Mouse (Mus musculus) left cerebral cortex, postnatal 25 days (tissue): ENCODE measurements around the gene Mtfp1. TPM values are rescaled to one million over a fixed set of nuclear protein-coding genes. Genes with fewer than 3 reads are reported as not detected.

Experiments used
- DNase-seq, 2 experiments: peaks; one replicate each; pipeline ENCODE4 v3.0.0; 2022; ENCODE audit warnings: low spot score in 2 of 2, mixed read lengths in 1 of 2
- intact Hi-C: fragments of 180-260 bp; cut with DNase I; formaldehyde crosslinking; loops from one replicate; pipeline ENCODE4 v1.15.1; 2025
- total RNA-seq, 2 experiments: library from RNA; stranded (reverse); gene quantifications; 2 replicates each; pipeline ENCODE4 v1.2.3; 2021

Mtfp1 gene
- total RNA-seq, 2 experiments from 2014 or later = 92.3 to 104 TPM

DNA sequence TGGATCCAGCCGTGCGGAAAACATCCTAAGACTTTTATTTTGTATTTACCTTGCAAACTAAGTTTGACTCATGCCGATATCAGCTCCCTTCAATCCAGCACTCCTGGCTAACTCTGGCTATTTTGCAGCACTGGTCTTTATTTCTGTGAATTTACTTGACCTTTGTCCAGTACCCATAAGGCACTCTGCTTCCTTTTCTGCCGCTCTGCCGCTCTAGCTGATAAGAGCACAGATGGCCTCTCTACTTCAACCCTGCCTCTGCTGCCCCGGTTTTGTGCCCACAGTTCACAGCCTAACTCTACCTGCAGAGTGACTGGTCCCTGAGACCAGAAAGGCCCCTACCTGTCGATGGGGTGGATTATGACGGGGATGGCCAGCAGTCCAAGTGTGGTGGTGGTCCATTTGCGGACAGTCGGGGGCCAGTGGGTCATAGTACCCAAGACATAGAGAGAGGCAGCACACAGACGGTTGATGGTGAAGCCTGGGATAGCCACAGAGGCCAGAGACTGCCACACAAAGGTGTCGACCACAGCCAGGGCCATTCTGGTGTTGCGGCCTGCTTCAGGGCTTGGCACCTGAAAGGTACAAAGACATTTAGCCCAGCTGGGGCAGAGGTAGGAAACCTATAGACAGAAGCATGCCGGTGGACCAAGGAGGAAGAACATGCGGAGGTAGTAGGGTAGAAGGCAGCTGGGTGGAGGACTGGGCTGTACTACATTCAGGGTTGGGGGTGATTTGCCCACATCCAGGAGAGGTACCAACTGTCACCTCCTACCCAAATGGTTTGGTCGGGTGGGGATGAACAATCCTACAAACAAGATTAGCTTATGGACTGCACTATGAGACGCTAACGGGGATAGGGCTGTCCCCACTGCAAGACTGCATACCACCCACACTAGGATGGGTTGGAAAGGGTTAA, 1.5 kb downstream of the Mtfp1 start:
- peak; percentile 50 to 70 for DNase-seq
- intact Hi-C loops = no loop called here

DNA sequence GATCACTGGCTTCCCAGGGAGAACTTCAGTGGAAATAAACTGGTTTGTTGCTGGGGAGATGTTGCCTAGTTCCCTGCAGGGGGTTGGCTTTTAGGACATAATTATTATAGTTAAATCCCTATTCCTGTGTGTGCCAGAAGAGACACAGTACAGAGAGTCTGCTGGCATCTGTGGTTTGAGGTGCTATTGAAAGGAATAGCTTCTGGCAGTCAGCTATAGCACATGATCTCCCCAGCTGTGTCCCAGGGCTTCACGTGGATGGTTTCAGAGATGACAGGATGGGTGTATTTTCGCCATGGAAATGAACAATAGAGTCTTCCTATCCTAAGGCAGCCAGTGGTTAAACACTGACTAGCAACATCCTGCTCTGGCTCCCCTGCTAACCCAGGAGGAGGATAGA, 8.0 kb downstream of the Mtfp1 start:
- peak; percentile 57 to 60 for DNase-seq

DNA sequence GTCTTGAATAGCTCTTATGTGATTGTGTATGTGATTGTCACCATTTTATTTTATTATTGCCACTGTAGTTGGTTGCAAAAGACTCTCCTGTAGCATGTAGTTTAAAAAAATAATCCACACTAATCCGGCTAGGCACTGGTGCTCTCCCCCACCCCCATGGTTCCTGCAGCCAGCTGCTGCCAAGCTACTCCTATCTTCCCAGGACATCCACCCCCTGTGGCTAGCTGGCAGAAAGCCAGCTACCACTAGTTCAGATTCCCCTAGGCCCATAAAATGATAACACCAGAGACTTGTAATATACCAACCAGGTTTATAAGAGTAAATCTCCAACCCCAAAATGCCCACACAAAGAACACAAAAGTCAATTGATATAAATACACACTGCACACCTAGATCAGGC, 9.0 kb downstream of the Mtfp1 start:
- no peak for DNase-seq
- intact Hi-C loops = no loop called here

More for the DNA sequence above, 8.0 kb downstream of the Mtfp1 start:
- intact Hi-C loops = no loop called here

DNA sequence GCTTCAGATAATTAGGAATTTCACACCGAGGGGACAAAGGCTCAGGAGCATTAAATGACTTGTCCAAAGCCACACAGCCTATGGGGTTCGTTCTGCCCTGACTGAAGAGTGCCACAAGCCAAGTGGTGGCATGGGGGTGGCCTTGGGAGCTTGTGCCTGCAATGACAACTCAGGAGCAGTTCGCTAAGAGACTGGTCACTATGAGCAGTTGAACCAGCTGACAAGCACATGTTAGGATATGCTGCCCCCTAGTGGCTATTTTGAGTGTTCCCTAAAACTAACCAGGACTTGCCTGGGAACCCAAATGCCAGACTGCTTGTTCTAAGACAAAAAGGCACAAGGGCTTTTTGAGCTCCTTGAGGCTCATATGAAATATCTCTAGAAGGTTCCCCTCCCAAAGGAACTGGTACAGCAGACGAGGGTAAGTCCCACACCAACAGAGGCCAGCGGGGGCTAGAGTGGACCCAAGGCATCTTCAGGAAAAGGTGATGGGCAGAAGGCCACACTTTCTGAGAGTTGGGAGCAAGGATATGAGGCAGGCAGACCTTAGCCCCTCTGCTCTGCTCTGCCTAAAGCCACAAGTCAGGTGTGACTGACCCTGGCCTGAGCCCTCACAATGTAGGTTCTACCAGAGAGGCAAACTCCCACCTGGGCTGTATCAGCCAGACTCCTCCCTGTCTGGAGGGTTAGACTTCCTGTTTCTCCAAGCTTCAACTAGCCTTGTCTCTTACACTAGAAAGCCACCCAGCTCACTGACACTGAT, 11.7 kb downstream of the Mtfp1 start:
- intact Hi-C loops = no loop called here
- peak; percentile 74 to 89 for DNase-seq

DNA sequence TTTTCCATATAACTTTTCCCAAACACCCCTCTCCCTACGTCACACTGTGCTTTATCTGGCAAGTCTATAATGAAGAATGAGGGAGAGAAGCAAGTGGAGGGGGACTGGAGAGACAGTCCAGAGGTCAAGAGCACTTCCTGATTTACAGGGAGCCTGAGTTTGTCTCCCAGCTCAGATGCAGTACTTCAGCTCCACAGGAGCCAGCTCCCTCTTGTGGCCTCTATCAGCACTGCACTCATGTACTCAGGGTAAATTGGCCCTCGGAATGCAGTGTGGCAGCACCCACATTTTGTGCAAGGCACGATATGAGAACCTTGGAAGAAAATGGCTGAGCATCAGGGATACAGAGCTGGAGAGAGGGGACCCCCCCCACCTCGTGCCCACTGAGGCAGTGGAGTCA, 15.0 kb downstream of the Mtfp1 start:
- intact Hi-C loops = loop anchor here (1.0 to 2.0 kb wide), 2 partner anchors 27 to 79 kb away; no protein-coding TSS in a partner anchor
- peak; percentile 69 to 79 for DNase-seq

DNA sequence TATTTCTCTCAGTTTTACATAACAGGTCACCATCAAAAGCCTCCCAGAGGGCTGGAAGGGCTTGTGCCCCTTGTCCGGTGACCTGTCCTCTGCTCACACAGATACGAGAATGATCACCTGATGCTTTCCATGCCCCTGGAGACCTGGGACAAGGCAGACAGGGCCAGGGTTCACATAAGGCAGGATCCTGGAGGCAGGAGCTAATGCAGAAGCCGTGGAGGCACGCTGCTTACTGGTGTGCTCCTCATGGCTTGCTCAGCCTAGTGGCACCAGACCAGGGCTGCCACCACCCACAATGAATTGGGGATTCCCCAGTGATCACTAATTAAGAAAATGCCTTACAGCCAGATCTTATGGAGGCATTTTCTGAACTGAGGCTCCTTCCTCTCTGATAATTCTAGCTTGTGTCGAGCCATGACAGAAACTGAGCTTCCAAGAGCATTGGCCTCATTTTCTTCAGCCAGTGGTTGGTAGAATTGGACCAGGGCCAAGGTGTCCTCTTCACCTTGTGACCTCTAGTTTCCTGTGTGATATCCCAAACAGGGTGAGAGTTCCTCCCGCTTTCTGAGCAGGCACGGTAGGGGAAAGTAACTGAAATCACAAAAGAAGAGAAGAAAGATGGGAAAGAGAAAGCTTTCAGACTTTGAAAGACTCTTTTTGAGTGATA, 16.8 kb downstream of the Mtfp1 start:
- intact Hi-C loops = no loop called here
- no peak for DNase-seq

DNA sequence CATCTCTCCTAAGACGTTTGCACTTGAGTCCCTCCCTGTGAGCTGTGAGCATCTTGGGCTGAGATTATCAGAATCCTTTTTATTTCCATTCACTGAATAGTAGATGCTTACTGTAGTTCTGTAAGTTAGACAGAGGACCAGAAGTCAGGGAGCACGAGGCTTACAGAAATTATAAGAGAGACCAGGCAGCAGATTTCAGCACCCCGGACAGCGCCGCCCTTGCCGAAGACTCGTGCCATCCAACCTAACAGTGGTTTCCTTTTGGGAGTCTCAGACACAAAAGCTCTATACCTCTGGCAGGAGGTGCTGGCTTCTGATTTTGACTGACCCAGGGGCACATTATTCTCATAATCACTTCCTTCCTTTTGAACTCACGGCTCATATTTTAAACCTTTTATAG, 18.6 kb downstream of the Mtfp1 start:
- no peak for DNase-seq
- intact Hi-C loops = no loop called here

DNA sequence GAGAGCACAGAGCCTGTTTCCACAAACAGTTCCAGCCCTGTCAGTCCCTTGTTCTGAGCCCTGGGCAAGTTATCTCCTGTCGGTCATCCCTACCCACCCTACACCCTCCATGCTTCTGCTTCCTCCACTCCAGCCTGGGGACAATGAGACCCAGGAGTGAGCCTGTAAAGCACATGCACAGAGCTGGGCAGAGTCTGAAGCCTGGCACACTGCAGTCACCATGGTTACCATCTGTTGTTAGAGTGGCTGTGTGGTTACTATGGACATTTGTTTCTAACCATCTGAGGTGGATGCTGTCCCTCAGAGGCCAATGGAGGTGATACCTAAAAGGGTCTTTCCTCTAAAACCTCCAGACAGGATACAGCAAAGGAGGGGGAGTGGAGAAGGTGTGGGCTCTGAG, 25.6 kb downstream of the Mtfp1 start:
- DNase-seq = peak; percentile 48 to 57
- intact Hi-C loops = no loop called here

DNA sequence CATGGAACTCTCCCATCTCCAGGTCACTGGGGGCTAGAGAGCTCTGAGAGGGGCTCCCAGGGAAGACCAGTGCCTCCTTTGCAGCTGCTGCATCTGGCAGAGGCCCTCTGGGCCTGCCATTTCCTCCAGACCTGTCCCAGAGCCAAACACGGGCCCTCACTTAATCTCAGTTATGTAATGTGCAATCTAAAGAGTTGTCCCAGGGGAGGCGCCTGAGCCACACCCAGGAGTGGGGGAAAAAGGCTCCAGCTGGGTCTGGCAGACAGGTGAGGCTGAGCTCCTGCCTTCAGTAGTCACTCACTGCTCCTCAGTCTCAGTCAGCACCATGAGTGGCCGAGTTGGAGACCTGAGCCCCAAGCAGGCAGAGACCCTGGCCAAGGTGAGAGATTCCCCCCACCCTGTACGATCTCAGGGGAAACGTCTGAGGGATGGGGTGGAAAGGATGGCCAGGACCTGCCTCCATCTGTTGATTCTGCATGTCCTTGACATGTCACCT, 30.6 kb downstream of the Mtfp1 start, which contains the start of gene Sec14l3:
TSS of gene Sec14l3 (plus strand) at position 215 of the 496 bp plus-strand sequence.
- no peak for DNase-seq
- intact Hi-C loops = no loop called here

DNA sequence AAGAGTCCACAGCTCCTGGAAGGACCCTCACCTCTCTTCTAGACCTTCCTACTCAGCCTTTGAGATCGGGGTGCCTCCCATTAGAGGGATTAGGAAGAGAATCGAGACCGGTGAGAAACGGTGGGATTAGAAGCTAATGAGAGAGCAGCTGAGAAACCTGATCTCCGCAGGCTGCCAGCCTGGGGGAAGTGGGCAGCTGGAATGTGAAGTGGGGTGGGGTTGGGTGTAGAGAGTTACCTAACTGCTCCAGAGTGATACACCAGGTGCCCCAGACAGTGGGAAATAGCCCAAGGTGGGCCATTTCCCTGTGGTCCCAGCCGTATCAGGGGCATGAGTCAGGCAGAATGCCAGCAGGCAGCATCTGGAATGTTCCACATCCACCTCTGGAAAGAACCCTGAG, 32.3 kb downstream of the Mtfp1 start:
- intact Hi-C loops = no loop called here
- no peak for DNase-seq

DNA sequence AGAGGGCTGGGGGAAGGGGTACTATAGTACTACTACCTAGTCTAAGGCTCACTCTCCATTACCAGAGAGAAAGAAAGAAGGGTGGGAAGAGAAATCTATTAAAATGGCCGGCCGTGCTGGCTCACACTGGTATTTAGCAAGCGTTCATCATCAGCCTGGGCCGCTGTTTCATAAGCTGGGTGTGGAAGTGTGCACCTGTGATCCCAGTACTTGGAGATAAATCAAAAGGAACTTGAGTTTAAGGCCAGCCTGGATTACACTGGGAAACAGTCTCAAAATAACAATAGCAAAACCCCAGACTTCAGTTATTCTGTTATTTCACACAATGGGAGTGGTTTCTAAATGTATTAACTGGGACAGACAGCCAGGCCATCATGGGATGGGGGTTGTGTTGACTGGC, 32.7 kb downstream of the Mtfp1 start:
- intact Hi-C loops = no loop called here
- DNase-seq = no peak

DNA sequence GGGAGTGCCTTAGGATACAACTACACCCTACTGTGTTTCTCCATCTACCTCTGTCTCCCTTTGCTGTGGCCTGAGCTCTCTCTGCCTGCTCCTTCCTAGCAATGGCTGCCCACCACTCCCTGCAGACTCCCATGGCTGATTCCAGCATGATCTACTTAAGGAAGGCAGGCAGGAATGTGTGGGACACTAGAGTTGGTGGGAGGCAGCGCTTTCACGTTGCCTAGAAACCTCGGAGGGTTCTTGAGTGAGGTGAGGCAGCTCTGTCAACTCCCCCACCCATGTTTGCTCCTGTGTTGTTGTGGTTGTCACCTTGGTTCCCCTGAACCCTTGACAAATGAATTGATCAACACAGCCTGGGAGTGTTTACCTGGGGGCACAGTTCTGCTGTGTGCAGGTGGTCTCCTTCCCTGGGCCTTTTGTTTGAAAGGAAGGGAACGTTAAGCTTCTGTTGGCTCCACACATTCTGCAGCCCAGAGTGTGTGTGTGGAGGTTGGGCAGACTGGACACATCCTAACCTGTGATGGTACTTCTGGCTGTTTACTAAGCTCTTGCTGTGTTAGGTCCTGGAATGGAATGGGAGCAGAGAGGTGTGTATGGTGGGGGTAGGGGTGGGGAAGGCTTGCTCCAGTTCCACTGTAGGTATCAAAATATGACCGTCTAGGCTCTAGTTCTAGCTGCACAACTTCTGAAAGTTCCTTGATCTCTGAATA, 34.2 kb downstream of the Mtfp1 start:
- DNase-seq = peak; percentile 19 to 64
- intact Hi-C loops = no loop called here

DNA sequence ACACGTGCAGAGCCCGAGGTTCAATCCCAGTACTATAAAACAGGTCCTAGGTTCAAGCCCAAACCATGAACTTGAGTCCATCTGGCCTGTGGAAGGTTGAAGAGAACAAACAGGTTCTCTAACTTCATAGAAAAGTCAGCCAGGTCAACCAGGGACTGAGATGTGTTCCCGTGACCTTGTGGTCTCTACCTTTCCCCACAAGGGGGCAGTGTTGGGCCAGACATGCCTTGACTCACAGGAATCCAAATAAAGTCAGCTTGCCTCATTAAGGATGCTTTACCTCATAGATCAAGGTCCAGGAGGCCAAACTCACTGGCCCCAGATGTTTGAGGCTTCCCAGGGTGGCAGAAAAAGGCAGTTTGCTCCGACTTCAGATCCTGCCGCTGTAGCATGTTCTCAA, 41.7 kb downstream of the Mtfp1 start:
- intact Hi-C loops = loop anchor here (2.0 kb wide), 1 partner anchor 27 kb away; no protein-coding TSS in a partner anchor
- DNase-seq = peak; percentile 67 to 72

DNA sequence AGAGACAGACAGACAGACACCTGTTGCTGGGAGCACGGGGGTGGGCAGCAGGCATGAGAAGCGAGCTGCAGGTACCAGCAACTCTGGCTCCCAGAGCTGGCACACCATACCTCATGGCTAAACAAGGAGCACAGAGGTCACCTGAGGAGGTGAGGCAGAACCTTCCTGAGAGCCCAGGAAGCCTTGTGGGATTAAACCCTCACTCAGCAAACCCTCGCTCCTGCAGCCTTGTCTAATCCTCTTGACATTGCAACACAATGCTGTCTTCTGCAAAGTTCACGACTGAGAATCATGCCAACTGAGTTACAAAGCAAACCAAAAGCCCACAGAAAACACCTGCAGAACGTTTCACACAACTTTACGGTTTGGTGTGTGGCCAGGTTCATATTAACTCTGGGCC, 46.8 kb downstream of the Mtfp1 start:
- DNase-seq = no peak
- intact Hi-C loops = no loop called here

DNA sequence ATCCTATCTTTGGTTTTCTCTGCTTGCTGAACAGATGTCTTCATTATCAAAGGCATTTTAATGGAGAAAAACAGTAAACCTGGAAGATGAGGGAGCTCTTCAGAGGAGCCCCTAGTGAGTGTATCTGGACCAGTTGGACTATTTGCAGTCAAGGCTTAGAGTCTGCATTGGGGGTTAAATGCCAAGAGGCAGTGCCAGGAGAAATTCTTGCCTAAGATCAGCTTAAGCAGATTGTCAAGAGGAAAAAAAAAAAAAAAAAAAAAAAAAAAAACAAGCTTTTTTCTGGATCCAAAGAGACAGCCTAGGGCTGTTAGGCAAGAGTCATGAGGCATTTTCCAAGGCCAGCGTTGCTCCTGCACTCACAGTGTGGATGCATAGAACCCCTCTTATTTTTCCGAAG, 47.5 kb downstream of the Mtfp1 start:
- DNase-seq = no peak
- intact Hi-C loops = no loop called here

DNA sequence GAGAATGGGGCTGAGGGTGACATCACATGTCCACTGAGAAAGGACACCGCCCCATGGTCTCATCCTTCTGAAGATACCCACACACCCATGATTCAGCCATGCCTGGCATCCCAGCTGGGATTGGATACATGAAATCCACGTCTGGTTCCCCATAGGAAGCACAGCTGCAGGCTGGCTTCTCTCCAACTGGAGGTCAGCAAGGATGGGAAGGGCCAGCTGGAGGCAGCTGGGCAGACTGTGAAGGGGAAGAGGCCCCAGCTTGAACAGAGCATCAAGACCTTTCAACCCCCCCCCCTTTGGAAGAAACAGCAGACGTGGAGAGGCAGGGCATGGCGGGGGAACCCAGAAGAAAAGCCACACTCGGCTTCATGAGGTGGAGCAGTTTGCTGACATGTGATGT, 48.7 kb downstream of the Mtfp1 start:
- intact Hi-C loops = no loop called here
- DNase-seq = no peak

DNA sequence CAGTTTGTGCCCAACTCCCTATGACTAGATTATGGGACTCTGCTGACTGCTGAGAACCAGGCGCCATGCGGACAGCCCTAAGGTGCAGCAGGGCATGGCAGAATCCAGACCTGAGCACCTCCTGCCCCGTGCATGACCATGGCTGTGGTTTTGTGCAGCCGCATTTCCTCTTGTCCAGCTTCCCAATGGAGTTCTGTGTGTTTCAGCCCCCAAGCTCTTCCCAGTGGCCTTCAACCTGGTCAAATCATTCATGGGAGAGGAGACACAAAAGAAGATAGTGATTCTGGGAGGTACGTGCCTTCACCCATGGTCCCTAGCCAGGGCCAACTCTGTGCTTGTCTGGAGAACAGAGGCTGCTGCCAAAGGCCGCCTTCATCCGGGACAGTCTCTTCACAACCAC, 52.2 kb downstream of the Mtfp1 start:
- DNase-seq = no peak
- intact Hi-C loops = no loop called here
